Mouse (Mus musculus) heart, embryonic 16.5 days (tissue): Measurements from ENCODE around the gene Slc13a4. TPM values are rescaled to one million over a fixed set of nuclear protein-coding genes. Genes with fewer than 3 reads are reported as not detected.

Experiments used
- ATAC-seq: fragments of 200-750 bp; cut with Nextera tagmentation; replicated peaks from 2 replicates; pipeline ENCODE4 v1.8.0; 2017; ENCODE audit warnings: moderate number of reproducible peaks; ENCODE audit not compliant: insufficient read depth, low FRiP score; ENCODE audit errors: extremely low read depth
- H3K27ac ChIP-seq: fragments of 300-500 bp; sonication (generic); 2 replicates; pipeline ENCODE4 v1.5.1; 2014; ENCODE audit warnings: mild to moderate bottlenecking, low read length, control low read depth, moderate library complexity
- H3K27me3 ChIP-seq: fragments of 300-500 bp; sonication (generic); 2 replicates; pipeline ENCODE4 v1.6.1; 2014; ENCODE audit warnings: low read length, mixed read lengths; ENCODE audit not compliant: control insufficient read depth, insufficient read depth
- H3K36me3 ChIP-seq: fragments of 300-500 bp; sonication (generic); 2 replicates; pipeline ENCODE4 v1.6.1; 2014; ENCODE audit not compliant: control insufficient read depth, insufficient read depth
- H3K4me1 ChIP-seq: fragments of 300-500 bp; sonication (generic); 2 replicates; pipeline ENCODE4 v1.6.1; 2014; ENCODE audit warnings: low read length, mixed read lengths; ENCODE audit not compliant: control insufficient read depth, insufficient read depth
- H3K4me2 ChIP-seq: fragments of 300-500 bp; sonication (generic); 2 replicates; pipeline ENCODE4 v1.6.1; 2014; ENCODE audit warnings: low read depth, mild to moderate bottlenecking, control low read depth, low read length
- H3K4me3 ChIP-seq: fragments of 300-500 bp; sonication (generic); 2 replicates; pipeline ENCODE4 v1.5.1; 2014; ENCODE audit warnings: mild to moderate bottlenecking, control low read depth, low read length
- H3K9ac ChIP-seq: fragments of 300-500 bp; sonication (generic); 2 replicates; pipeline ENCODE4 v1.6.1; 2014; ENCODE audit warnings: low read length, control low read depth
- H3K9me3 ChIP-seq: fragments of 300-500 bp; sonication (generic); replicated peaks from 2 replicates; pipeline ENCODE4 v1.6.1; 2016; ENCODE audit warnings: low read length; ENCODE audit not compliant: control insufficient read depth
- WGBS: fragments of 180-500 bp; shearing (Covaris S2); extraction: QIAGEN DNeasy Blood & Tissue Kit; methylation state at CpG from one replicate; pipeline ENCODE4 v1.1.7; 2014; 5-methylcytosine and 5-hydroxymethylcytosine counted together
- polyA plus RNA-seq: library from polyadenylated mRNA; unstranded; fragments of >200 nt; fragmentation: Nextera tagmentation; extraction: Ambion mirVana; gene quantifications from 2 replicates; pipeline ENCODE4 v1.2.1, GENCODE M21; 2015

The Slc13a4 gene
- polyA plus RNA-seq, 1 experiment from 2014 or later = 0.54 TPM

DNA sequence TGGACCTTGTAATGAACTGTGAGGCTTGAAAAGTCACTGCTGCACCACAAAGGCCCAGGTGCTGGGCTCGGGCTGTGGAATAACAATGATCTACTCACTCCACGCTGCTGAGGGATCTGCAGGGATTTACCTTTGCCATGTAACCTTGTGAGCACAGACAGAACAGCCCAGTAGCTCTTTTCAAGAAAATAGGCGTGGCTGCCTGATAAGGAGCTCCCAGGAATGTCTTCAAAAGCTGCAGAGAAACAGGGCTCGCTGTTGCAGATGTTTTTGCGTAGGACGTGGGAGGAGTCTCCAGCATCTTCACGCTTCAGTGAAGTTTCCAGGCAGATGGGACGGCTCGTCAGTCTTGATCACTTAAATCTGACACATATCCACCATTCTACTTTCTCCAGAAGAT, 63.9 kb downstream of the Slc13a4 start:
- 76% methylated on average over 9 of the region's 9 CpGs for WGBS
- Histone ChIP-seq H3K4me2 (no peak overlapping the region), H3K27ac (no peak overlapping the region), H3K36me3 (peaks cover 53% of the 10 kb centered on the region), H3K27me3 (no peaks in the 10 kb centered on the region), H3K9ac (no peak overlapping the region), H3K9me3 (peaks cover 4% of the 10 kb centered on the region; the same call in 1 of the 2 replicates), H3K4me1 (no peaks in the 10 kb centered on the region), H3K4me3 (no peak overlapping the region)
- no peak for ATAC-seq

- 97% methylated on average over 4 of the region's 4 CpGs for WGBS
- Histone ChIP-seq H3K9ac (no peak overlapping the region), H3K4me1 (no peaks in the 10 kb centered on the region), H3K4me3 (no peak overlapping the region), H3K36me3 (peaks cover 55% of the 10 kb centered on the region), H3K27ac (no peak overlapping the region), H3K9me3 (peaks cover 4% of the 10 kb centered on the region; the same call in 1 of the 2 replicates), H3K4me2 (no peak overlapping the region), H3K27me3 (no peaks in the 10 kb centered on the region)
- ATAC-seq = no peak
Observed at GRCm38 (mm10) chr6:35243252-35243651, 64.7 kb downstream of the Slc13a4 start.

DNA sequence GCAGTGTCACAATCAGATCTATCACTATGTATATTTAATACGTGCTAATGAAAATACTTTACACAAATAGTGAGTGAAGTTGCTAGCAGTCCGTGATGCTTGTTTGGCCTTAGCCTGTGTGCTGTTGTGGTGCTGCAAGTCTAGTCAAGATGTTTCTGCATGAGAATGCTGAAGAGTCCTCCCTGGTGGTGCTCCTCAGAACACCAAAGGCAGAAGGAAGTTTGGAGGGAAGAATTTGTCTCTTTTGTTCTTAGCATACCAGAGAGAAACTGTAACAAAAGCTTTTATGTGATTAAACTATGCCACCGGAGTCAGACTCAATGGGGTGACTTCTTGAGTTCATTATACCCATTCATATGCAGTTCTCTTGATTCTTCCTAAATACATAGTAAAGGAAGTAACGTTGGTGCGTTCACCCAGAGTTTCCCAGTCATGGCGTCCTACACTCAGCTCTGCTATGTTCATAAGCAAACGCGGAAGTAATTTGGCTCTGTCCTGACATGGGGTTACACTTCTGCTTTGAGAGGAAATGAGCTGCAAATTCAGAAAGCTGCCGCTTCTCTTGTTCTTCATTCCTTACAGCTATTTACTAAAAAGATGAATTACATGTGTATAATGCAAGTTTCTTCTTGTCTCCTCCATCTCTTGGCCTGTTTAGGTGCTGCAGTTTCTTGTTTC, 71.7 kb downstream of the Slc13a4 start:
- Histone ChIP-seq H3K4me3 (no peak overlapping the region), H3K27me3 (no peaks in the 10 kb centered on the region), H3K27ac (no peak overlapping the region), H3K36me3 (peaks cover 56% of the 10 kb centered on the region), H3K4me1 (no peaks in the 10 kb centered on the region), H3K9me3 (no peaks in the 10 kb centered on the region), H3K4me2 (no peak overlapping the region), H3K9ac (no peak overlapping the region)
- ATAC-seq = no peak
- 90% methylated on average over 9 of the region's 9 CpGs for WGBS

GRCm38 (mm10) chr6:35229415-35229814, 78.5 kb downstream of the Slc13a4 start:
- Histone ChIP-seq H3K9ac (no peak overlapping the region), H3K27ac (no peak overlapping the region), H3K9me3 (no peaks in the 10 kb centered on the region), H3K27me3 (no peaks in the 10 kb centered on the region), H3K36me3 (peaks cover 57% of the 10 kb centered on the region), H3K4me1 (no peaks in the 10 kb centered on the region), H3K4me3 (no peak overlapping the region), H3K4me2 (no peak overlapping the region)
- WGBS = 90% methylated on average over 1 of the region's 1 CpGs
- ATAC-seq = no peak

DNA sequence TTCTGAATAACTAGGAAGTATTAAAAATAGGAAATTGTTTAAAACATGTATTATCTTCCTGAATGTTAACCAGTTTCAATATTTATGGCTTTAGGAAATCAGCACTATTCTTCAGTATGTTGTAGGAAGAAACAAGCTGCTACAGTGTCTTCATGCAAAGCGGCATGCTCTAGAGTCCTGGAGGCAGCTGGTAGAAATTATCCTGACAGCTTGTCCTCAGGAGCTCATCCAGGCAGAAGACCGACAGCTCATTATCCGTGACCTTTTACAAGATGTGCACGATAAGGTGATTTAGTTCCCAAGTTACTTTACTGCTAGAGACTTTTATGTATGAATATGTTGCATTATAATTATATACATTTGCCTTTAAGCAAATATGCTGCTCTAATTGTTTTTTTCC, 82.2 kb downstream of the Slc13a4 start:
- H3K4me3 ChIP-seq = no peak overlapping the region
- H3K9ac ChIP-seq = no peak overlapping the region
- 92% methylated on average over 4 of the region's 4 CpGs for WGBS
- H3K9me3 ChIP-seq = no peaks in the 10 kb centered on the region
- peaks cover 43% of the 10 kb centered on the region for H3K36me3 ChIP-seq
- no peaks in the 10 kb centered on the region for H3K4me1 ChIP-seq
- ATAC-seq = no peak
- no peak overlapping the region for H3K27ac ChIP-seq
- no peak overlapping the region for H3K4me2 ChIP-seq
- no peaks in the 10 kb centered on the region for H3K27me3 ChIP-seq

Other genes with a start within 250 kb of the Slc13a4 start
- 18.1 and 19.2 TPM in 2 replicates for gene Cnot4, start 174.4 kb downstream of the Slc13a4 start, polyA plus RNA-seq
- 23.0 and 24.4 TPM in 2 replicates for gene Nup205, start 130.7 kb downstream of the Slc13a4 start, polyA plus RNA-seq
- gene Fam180a, start 18.0 kb upstream of the Slc13a4 start, polyA plus RNA-seq = 1.2 and 1.3 TPM in 2 replicates
- gene Mtpn, start 231.8 kb upstream of the Slc13a4 start, polyA plus RNA-seq = 88.1 and 90.9 TPM in 2 replicates